Mouse (Mus musculus): ENCODE results near the gene Cobl. TPM values are rescaled to one million over a fixed set of nuclear protein-coding genes. Genes with fewer than 3 reads are reported as not detected.

Cobl gene
- polyA plus RNA-seq, 1 experiment from 2014 or later: 1.1 TPM

GRCm38 (mm10) chr11:12198700-12199349 lies 265.9 kb downstream of the Cobl start:
- no peaks in the 10 kb centered on the region for H3K27me3 ChIP-seq (ENCODE audit: control insufficient read depth, insufficient read depth, low read length)
- H3K27ac ChIP-seq (replicated peaks; ENCODE audit: low read depth, low read length): no peak overlapping the region
- 88% methylated on average over 6 of the region's 6 CpGs for WGBS
- no peak for DNase-seq (ENCODE audit: low spot score)
- H3K36me3 ChIP-seq (ENCODE audit: control insufficient read depth, insufficient read depth, low read length): no peaks in the 10 kb centered on the region
- no peak overlapping the region for H3K9ac ChIP-seq (ENCODE audit: low read length)
- H3K4me2 ChIP-seq (ENCODE audit: low read depth, severe bottlenecking): no peak overlapping the region
- no peaks in the 10 kb centered on the region for H3K4me1 ChIP-seq (ENCODE audit: control insufficient read depth, insufficient read depth, low read length)
- no peaks in the 10 kb centered on the region for H3K9me3 ChIP-seq (ENCODE audit: control insufficient read depth, low read length)
- no peak overlapping the region for H3K4me3 ChIP-seq (ENCODE audit: low read depth, low read length)
- ATAC-seq (ENCODE audit: insufficient number of reproducible peaks, low FRiP score, low TSS enrichment, low read depth): no peak

GRCm38 (mm10) chr11:12198017-12198416 lies 266.7 kb downstream of the Cobl start:
- WGBS: 80% methylated on average over 2 of the region's 2 CpGs
- H3K27ac ChIP-seq (replicated peaks; ENCODE audit: low read depth, low read length): no peak overlapping the region
- ATAC-seq (ENCODE audit: insufficient number of reproducible peaks, low FRiP score, low TSS enrichment, low read depth): no peak

GRCm38 (mm10) chr11:12197542-12197941 lies 267.2 kb downstream of the Cobl start:
- Histone ChIP-seq H3K9me3 (ENCODE audit: control insufficient read depth, low read length) (no peaks in the 10 kb centered on the region), H3K36me3 (ENCODE audit: control insufficient read depth, insufficient read depth, low read length) (no peaks in the 10 kb centered on the region), H3K27ac (replicated peaks; ENCODE audit: low read depth, low read length) (no peak overlapping the region), H3K4me1 (ENCODE audit: control insufficient read depth, insufficient read depth, low read length) (no peaks in the 10 kb centered on the region), H3K9ac (ENCODE audit: low read length) (no peak overlapping the region), H3K4me3 (ENCODE audit: low read depth, low read length) (no peak overlapping the region), H3K4me2 (ENCODE audit: low read depth, severe bottlenecking) (no peak overlapping the region), H3K27me3 (ENCODE audit: control insufficient read depth, insufficient read depth, low read length) (no peaks in the 10 kb centered on the region)
- ATAC-seq (ENCODE audit: insufficient number of reproducible peaks, low FRiP score, low TSS enrichment, low read depth) (no peak), DNase-seq (ENCODE audit: low spot score) (no peak)
- WGBS: 85% methylated on average over 4 of the region's 4 CpGs

More at GRCm38 (mm10) chr11:12198017-12198416, 266.7 kb downstream of the Cobl start:
- no peaks in the 10 kb centered on the region for H3K27me3 ChIP-seq (ENCODE audit: control insufficient read depth, insufficient read depth, low read length)
- H3K36me3 ChIP-seq (ENCODE audit: control insufficient read depth, insufficient read depth, low read length): no peaks in the 10 kb centered on the region
- H3K4me2 ChIP-seq (ENCODE audit: low read depth, severe bottlenecking): no peak overlapping the region
- no peak overlapping the region for H3K9ac ChIP-seq (ENCODE audit: low read length)
- no peak overlapping the region for H3K4me3 ChIP-seq (ENCODE audit: low read depth, low read length)
- no peaks in the 10 kb centered on the region for H3K9me3 ChIP-seq (ENCODE audit: control insufficient read depth, low read length)
- DNase-seq (ENCODE audit: low spot score): no peak
- no peaks in the 10 kb centered on the region for H3K4me1 ChIP-seq (ENCODE audit: control insufficient read depth, insufficient read depth, low read length)

- H3K27ac ChIP-seq (replicated peaks; ENCODE audit: low read depth, low read length): no peak overlapping the region
- H3K27me3 ChIP-seq (ENCODE audit: control insufficient read depth, insufficient read depth, low read length): no peaks in the 10 kb centered on the region
- ATAC-seq (ENCODE audit: insufficient number of reproducible peaks, low FRiP score, low TSS enrichment, low read depth) (no peak), DNase-seq (ENCODE audit: low spot score) (no peak)
- 85% methylated on average over 3 of the region's 3 CpGs for WGBS
- no peak overlapping the region for H3K9ac ChIP-seq (ENCODE audit: low read length)
- no peak overlapping the region for H3K4me2 ChIP-seq (ENCODE audit: low read depth, severe bottlenecking)
- no peak overlapping the region for H3K4me3 ChIP-seq (ENCODE audit: low read depth, low read length)
- H3K4me1 ChIP-seq (ENCODE audit: control insufficient read depth, insufficient read depth, low read length): no peaks in the 10 kb centered on the region
- H3K36me3 ChIP-seq (ENCODE audit: control insufficient read depth, insufficient read depth, low read length): no peaks in the 10 kb centered on the region
- no peaks in the 10 kb centered on the region for H3K9me3 ChIP-seq (ENCODE audit: control insufficient read depth, low read length)
These were observed 269.4 kb downstream of the Cobl start for GRCm38 (mm10) chr11:12195390-12195789.

- WGBS: 76% methylated on average over 4 of the region's 4 CpGs
- no peak overlapping the region for H3K9ac ChIP-seq (ENCODE audit: low read length)
These were observed 271.4 kb downstream of the Cobl start for GRCm38 (mm10) chr11:12193369-12193768.

GRCm38 (mm10) chr11:12191386-12191785 lies 273.4 kb downstream of the Cobl start:
- no peak for ATAC-seq (ENCODE audit: insufficient number of reproducible peaks, low FRiP score, low TSS enrichment, low read depth)
- WGBS: 88% methylated on average over 2 of the region's 2 CpGs
- no peak overlapping the region for H3K9ac ChIP-seq (ENCODE audit: low read length)

More at GRCm38 (mm10) chr11:12193369-12193768, 271.4 kb downstream of the Cobl start:
- Histone ChIP-seq H3K4me1 (ENCODE audit: control insufficient read depth, insufficient read depth, low read length) (no peaks in the 10 kb centered on the region), H3K9me3 (ENCODE audit: control insufficient read depth, low read length) (no peaks in the 10 kb centered on the region), H3K27ac (replicated peaks; ENCODE audit: low read depth, low read length) (no peak overlapping the region), H3K4me2 (ENCODE audit: low read depth, severe bottlenecking) (no peak overlapping the region), H3K27me3 (ENCODE audit: control insufficient read depth, insufficient read depth, low read length) (no peaks in the 10 kb centered on the region), H3K4me3 (ENCODE audit: low read depth, low read length) (no peak overlapping the region), H3K36me3 (ENCODE audit: control insufficient read depth, insufficient read depth, low read length) (no peaks in the 10 kb centered on the region)
- ATAC-seq (ENCODE audit: insufficient number of reproducible peaks, low FRiP score, low TSS enrichment, low read depth): no peak
- DNase-seq (ENCODE audit: low spot score): no peak

GRCm38 (mm10) chr11:12190417-12190816 lies 274.3 kb downstream of the Cobl start:
- H3K4me1 ChIP-seq (ENCODE audit: control insufficient read depth, insufficient read depth, low read length): no peaks in the 10 kb centered on the region
- H3K9ac ChIP-seq (ENCODE audit: low read length): no peak overlapping the region
- no peaks in the 10 kb centered on the region for H3K27me3 ChIP-seq (ENCODE audit: control insufficient read depth, insufficient read depth, low read length)
- no peak overlapping the region for H3K27ac ChIP-seq (replicated peaks; ENCODE audit: low read depth, low read length)
- H3K9me3 ChIP-seq (ENCODE audit: control insufficient read depth, low read length): no peaks in the 10 kb centered on the region
- 66% methylated on average over 1 of the region's 1 CpGs for WGBS
- no peak overlapping the region for H3K4me3 ChIP-seq (ENCODE audit: low read depth, low read length)
- H3K4me2 ChIP-seq (ENCODE audit: low read depth, severe bottlenecking): no peak overlapping the region
- ATAC-seq (ENCODE audit: insufficient number of reproducible peaks, low FRiP score, low TSS enrichment, low read depth): no peak
- DNase-seq (ENCODE audit: low spot score): no peak
- H3K36me3 ChIP-seq (ENCODE audit: control insufficient read depth, insufficient read depth, low read length): no peaks in the 10 kb centered on the region

More at GRCm38 (mm10) chr11:12191386-12191785, 273.4 kb downstream of the Cobl start:
- Histone ChIP-seq H3K4me1 (ENCODE audit: control insufficient read depth, insufficient read depth, low read length) (no peaks in the 10 kb centered on the region), H3K36me3 (ENCODE audit: control insufficient read depth, insufficient read depth, low read length) (no peaks in the 10 kb centered on the region), H3K4me3 (ENCODE audit: low read depth, low read length) (no peak overlapping the region), H3K27ac (replicated peaks; ENCODE audit: low read depth, low read length) (no peak overlapping the region), H3K27me3 (ENCODE audit: control insufficient read depth, insufficient read depth, low read length) (no peaks in the 10 kb centered on the region), H3K4me2 (ENCODE audit: low read depth, severe bottlenecking) (no peak overlapping the region), H3K9me3 (ENCODE audit: control insufficient read depth, low read length) (no peaks in the 10 kb centered on the region)
- no peak for DNase-seq (ENCODE audit: low spot score)

Measured in limb, embryonic 11.5 days (tissue).